Mouse (Mus musculus): Measurements from ENCODE around the gene Tmeff2.
"Not testable (repeated sequence)": the region's sequence is repeated elsewhere in the genome, so short reads cannot be mapped to it uniquely, and the experiment has no call there.

The Tmeff2 gene

DNA sequence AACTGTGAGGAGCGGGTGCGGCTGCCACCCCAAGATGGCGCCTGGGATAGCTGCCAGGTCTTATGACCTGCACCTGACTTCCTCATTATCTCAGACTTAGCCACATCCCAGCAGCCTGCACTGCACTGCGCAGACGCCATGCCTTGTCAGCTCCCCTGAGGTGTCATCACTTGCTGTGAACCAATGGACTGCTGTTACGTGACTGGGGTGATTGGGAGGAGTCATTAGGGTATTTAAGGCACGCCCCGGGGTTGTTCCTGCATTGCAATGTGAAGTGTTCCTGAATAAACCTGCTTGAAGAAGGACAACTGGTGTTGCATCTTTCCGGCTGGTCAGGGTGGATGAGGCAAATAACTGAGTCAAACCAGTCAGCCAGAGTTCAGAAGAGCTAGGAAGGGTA lies at the start of gene Tmeff2:
TSS of gene Tmeff2 (plus strand) at position 262 of the 400 bp plus-strand sequence.
- DNase-seq, result not testable (repeated sequence)

DNA sequence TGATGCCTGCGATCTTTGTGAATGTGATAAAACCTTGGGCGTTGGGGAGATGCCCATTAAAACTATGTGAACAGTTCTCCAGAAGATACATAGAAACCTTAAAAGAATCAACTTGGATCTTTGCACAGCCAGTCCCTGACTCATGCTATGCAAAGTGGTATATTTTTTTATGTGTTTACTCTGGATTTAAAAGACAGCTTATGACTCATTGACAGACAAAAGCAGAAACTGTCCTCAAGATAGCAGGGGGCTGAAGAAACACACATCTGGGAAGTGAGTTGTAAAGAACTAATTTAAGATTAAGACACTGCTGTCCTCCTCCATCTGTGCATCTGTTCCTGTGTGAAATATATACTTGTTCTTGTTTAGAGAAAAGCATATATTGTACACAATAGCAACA lies 38.9 kb upstream of the Tmeff2 start:
- no peak for DNase-seq

DNA sequence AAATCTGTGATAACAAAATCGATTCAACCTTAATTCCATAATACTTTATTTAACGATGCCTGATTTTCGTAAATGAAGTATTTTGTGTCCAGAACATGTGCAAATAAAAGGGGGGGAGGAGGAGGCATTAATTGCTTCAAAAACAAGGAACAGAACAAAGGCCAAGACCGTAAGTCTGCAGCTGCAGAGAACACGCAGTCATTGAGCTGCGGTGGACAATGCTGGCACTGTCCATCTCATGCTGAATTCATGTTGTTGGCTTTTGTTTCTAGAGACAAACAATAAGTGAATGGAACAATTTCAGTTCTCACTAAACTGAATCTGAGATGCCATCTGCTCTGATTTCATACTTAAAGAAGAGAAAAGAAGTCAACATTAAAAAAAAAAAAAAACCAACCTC lies 2.8 kb upstream of the Tmeff2 start:
- DNase-seq, result no peak

DNA sequence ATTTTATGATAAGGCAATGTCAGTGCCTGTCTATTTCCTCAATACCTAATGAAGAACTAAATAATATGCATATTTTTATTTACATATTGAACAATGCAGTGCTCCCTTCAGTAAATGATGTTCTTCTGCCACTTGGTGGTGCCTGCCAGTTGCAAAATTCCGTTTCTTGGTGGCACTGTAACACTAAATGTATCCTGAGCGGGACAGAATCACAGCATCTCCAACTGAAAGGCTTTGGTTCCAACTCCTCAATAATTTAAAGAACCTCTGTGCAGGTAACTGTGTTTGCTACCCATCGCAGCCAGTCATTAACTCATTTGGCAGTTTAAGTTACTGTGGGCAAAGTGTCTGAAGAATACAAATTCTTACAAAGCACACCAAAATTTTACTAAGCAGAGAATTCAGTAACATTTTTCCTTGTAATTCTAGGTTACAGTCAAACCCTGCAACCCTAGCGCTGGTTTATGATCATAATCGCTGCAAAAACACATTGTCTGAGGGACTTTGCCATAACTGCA lies 24.4 kb downstream of the Tmeff2 start:
- no peak for DNase-seq

DNA sequence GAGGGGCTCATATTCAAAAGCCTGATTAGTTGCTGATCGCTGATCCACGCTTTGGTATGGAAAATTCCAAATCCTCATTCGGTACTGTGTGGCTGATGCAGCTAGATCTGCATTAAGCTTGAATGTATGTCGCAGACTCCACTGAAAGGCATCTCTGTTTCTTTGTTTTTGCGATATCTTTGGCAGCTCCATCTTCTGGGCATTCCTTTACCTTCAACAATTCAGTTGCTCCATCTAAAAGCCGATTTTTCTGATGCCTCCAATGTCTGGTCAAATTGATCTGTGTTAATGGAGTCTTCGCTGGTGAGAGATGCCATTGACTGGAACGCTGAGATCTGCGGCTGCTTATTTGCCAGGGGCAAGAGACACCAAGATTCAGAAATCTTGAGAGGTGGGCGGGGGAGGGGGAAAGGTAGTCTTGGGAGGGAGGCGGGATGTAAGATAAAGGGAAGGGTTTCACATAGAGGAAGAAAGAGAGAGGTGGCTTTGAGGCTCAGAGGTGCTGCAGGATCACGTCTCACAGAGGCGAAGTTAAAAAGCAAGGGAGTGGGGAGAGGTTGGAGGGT lies 25.0 kb downstream of the Tmeff2 start:
- DNase-seq, result no peak

DNA sequence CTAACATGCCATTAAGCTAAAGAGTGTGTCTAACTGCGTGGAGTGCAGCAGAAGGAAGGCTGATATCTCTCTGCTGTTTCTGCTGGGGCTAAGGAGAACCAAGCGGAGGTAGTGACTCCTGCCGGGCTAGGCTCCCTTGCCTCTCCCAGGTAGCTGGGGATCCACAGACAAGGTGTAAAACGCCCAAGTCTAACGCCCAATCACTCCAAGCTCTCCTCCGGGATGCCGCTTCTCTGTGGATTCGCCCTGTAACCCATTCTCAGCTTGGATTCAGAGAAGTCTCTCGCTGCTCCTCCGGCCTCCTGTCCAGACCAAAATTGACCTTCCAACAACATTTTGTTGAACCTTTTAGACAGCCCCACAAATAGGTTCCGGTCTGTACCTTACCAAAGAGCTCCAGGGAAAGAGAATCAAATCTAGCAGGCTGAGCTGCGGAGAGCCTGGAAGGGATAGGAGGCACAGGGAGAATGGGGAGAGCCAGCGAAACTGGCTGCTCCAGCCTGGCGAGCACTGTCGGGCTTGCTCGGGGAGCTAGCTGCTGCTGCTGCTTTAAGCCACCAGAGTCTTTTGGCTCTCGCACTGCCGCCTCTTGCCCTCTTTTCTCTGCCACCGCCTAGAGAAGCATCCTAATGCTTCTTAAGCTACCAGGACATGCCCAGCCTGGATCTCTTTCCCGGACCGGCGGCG lies 26.1 kb downstream of the Tmeff2 start:
- DNase-seq, result no peak

DNA sequence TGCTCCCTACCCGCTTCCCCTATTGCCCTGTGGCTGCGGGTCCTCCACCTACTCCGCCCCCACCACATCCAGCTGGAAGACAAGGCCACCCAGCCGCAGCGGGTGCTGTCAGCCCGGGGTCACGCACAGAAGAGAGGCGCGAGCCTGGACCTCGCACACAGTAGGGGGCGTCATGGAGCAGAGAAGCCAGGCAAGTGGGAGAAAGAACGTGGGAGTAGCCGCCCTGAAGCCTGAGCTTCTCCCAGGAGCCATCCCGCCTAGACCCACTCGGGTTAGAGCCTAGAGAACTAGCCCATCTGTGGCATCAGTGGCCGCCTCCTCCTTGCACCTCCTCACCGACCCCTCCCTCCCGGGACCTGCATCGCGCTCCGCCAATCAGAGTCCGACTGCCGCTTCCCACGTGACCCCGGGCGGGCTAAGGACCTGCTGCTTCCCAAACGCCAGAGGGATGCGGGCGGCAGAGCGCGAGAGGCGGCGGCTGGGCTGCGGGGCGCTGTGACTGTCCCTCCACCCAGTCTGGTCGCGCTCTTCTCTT lies 26.7 kb downstream of the Tmeff2 start:
- peak; percentile 50 for DNase-seq

DNA sequence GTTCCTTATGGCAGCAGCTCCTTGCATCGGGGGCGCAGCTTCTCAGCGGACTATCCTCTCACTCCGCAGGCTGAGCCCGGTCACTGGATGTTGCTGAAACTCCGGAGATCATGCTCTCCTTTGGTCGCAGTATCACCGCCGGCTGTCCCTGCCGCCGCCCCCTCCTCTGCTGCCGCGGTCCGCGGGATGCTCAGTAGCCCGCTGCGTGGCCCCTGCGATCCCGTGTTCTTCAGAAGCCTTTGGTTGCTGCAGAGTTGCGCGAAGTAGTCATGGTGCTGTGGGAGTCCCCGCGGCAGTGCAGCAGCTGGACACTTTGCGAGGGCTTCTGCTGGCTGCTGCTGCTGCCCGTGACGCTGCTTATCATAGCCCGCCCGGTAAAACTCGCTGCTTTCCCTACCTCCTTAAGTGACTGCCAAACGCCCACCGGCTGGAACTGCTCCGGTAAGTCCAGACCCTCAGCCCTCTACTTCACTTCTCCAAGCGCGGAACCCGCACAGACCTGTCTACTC lies 27.3 kb downstream of the Tmeff2 start:
- no peak for DNase-seq

DNA sequence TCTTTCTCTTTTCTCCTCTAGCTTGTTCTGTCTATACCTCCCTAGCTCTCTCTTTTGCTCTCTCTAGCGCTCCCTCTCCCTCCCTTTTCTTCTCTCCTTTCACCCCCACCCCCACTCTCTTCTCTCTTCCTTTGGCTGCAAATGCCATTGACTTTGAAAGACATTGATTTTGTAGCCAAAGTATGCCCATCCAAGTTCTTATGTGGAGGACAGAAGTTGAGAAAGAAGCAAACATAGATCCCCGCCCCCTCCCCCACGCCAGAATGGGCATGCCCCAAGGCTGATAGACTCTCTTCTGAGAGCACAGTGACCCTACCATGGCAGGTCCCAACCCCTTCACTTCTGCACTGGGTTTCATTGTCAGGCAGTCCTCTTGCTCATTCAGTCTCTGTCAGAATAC lies 28.3 kb downstream of the Tmeff2 start:
- DNase-seq, result no peak

DNA sequence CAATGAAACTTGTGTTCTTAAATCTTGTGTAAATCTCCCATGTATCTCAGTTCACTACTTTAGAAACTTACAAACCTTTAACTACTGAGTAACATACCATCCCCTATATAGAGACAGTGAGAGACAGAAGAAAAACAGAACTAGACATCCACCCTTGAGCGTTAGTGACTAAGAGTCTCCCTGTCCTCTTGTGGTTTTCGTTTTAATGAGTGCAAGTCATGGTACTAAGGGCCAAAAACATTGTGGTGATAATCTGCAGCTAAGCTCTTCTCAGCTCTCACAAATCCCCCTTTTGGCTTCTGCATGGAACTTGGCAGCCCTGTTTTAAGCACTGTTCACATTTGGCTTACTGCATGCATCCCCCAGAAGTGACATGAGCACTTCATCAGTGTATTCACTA lies 34.6 kb downstream of the Tmeff2 start:
- no peak for DNase-seq

DNA sequence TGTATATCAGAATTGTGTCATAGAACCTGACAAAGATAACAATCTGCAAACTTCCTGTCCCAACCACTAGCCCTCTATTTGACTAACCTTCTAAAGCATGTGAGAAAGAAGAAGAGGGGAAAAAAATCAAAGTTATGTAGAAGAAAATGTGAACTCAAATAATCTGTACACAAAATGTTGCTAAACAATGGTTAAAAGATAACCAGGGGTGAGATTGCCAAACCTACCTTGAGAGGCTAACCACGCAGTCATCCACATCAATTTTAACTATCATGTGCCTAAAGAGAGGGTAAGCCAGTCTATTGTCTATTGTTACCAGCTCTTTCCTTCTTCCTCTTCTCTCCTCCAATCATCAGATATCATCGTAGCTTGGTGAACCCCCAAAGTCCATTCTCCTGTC lies 35.0 kb downstream of the Tmeff2 start:
- DNase-seq, result no peak

DNA sequence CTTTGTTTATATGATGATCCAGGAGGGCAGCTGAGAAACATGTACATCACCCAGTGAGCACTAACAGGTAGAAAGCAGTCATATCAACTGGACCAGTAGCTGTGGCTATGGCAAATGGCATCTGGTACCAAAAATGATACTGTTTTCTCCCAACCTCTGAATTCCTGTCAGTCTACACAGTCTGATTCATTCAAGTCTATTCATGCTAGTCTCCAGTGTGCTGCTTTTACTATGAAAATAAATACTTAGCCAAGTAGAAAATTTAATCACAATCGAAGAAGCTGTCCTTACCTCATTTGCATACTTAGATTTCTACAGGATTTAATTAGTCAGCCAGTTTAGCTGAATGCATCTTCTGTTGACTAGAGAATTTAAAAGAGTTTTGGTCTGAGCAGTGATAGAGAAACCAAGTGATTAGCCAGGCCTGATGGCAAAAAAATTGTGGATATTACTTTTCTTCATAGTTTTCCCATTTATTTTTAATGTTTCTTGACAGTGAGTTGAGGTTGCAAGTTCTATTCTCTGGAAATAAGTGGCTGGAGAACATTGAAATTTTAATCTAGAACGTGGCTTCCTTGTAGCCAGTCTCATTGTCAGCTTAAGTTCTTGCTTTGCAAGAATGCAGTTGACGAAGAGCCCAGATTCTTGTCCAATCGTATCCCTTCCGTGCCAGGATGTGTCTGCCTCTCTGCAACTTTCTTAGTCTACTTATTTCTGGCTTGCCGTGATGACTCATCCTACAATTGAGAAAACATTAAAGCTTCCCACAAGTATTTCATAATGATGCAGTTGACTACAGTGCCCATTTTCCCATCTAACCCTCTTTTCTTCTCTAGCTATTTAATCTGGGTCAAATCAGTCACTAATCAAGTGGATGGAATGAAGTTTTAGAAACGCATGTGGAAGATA lies 39.9 kb downstream of the Tmeff2 start:
- DNase-seq, result no peak

DNA sequence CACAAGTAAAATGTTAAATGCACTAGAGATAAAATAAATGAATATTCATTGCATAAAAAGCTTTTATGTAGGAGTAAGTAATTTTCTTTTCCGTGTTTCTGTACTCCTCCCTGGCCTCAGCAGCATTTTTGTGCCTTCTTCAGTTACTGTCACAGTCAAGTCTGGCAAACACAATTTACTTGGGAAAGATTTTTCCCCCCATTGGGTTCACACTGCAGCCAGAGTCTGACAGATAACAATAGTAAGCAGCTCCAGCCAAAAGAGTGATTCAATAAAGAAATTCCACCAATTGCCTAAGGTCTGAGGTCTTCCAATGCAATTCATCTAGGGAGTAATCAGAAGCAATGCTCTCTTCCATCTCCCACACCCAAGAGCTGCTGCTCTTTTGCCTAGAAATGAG lies 48.1 kb downstream of the Tmeff2 start:
- DNase-seq, result no peak

DNA sequence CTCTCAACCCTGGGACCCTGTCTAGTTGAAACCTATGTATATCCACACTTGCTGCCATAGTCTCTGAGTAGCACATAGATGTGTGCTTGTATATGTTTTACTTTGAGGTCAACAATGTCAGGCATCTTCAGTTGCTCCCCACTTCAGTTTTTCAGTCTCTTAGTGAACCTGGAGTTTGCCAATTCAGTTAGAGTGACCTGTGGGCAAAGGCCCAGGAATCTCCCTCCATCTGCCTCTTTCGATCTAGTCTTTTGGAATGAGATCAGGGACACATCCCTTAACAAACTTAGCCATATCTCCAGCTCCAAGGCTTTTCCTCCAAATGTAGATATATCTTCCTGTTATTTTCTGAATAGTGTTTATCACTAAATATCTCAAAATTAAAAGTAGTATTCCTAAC lies 58.4 kb downstream of the Tmeff2 start:
- DNase-seq, result no peak

DNA sequence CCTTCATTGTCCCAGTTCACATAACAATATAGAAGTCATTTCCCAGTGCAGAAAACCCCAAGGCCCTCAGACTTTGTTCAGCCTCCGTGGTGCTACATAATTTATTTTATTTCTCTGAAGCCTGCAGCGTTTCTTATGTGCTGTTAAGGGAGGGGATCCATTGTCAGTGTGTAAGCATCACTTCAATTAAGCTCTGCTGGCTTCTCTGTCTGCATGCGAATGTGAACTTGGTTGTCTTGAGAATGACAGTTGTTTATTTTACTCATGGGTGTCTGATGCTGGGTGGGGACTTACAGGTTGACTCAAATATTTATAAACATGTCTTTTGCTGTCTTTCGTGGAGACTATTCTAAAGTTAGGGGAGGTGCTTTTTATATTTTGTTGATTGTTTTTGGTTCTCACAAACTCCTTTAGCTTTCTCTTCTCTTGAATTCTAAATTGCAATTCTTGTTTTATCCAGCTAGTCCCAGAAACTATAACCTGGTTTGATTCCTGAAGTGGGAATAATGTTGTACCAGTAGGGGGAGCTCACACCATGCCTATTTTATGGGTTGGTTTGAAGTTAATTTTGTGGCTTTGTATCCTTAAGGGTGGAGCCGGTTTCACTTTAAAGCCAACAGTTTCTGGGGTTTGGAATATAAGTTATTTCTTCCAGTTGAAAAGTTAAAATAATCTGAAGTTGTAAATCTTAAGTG lies 61.7 kb downstream of the Tmeff2 start:
- DNase-seq, result peak; percentile 45

DNA sequence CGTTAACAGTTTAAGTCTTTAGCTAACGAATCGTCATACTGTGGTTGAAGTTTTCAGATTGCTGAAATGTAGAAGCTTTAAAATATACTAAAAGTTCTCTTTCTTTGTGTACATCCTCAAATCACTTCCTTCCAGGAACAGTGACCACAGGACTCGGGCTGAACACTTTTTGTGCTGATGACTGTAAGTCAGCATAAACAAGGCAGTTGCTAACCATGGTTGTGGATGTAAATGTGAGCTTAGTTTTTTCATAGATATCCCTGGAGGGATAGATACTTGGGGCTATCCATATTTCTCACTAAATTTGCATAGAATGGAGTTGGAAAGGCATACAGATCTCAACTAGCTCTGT lies 62.2 kb downstream of the Tmeff2 start:
- no peak for DNase-seq

DNA sequence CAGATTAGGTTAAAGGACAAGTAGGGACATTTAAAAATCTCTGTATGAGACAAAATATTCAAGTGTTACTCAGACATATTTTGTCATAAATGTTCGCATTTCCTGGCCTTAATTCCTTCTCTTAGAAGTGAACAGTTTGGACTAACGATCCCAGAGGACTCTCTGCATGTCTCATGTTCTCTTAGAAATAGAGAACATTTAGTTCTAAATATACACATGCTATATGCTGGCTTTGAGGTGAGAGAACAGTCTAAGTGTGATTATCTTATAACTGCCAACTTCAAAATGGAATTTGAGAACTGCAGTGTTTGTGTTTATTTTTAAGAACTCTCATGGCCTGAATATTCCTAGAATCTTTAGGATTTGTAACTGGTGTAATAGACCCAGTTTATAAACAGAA lies 69.2 kb downstream of the Tmeff2 start:
- DNase-seq, result no peak

DNA sequence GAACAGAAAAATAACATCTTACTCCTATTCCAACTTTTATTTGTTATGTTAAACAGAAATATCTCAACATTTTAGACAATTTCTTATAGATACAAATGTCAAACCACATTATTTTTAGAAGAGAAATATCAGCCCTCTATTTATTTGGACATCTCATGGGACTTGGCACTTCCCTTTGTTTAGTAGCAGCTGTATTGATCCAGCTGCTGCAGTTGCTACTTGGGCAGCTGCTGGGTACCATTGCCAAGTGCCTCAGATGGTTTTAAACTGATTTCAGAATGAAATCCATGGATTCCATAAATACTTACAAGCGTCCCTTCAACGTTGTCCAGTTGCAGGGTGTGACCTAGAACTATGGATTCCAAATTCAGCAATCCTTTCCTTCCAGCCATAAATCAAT lies 70.4 kb downstream of the Tmeff2 start:
- no peak for DNase-seq

DNA sequence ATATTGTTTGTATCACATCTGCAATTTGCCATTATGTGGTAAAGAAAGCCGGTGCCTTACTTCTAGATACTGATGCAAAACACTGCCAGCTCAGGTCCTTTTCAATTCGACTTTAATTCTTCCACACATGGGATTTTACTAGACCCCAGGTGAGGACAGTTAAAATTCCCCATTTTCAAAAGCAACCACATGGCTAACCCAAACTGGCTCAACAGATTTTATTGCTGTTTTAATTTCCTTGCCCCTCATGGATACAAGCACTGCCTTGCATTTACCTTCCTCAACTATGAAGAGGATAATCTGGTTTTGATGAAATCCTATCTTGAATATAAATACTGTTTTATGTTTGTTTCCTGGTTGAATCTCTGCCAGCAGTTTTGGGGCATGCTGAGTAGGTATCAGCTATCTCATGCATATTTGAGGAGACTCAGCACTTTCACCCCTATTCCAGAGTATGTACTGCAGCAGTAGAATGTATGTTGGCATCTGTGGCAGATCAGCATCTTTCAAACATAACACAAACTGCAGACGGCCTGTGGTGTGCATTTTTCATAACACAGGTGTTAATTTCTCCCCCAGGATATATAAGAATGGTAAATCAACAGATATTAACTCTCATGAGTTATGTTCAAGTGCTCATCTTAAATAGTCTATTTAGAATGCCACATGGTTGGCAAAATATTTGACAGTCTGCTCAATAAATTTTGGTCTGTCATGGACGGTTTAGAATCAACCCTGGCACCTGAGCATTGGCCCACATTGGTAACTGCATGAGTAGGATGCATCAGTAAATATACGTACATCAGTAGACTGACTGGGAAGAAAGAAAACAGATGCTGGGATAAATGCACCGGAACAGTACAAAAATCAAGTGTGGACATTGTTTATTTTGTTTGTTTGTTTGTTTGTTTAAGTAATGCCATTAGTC lies 72.3 kb downstream of the Tmeff2 start:
- no peak for DNase-seq

DNA sequence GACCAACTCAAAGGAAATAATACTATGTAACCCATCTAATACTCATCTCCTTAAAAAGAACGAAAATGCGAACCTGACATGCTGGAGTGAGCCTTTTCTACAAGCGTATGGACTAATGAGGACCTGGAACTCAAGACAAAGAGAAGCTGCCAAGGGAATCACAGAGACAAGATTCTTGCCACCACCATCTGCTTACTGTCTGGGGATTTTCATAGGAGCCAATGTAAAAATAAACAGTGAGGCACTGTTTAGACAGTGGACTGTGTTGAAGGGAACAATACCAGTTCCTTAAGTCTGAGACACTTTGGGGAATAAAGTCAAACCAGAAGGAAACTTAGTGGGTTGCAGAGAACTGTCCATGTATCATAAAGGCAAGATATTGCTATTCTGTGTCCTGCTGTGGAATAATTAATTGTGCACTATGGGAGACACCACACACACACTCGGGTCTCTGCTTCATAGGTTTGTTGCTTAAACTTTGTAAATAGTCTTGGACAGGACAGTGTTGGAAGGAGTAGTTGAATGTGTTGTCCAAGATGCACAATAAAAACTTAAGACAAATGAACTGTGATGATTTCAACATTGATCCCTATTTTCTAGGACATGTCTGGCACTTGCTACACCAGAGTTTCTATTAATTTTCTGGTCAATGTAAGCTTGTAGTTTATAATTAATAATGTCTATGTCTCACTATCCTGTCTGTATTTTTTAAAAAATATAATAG lies 79.1 kb downstream of the Tmeff2 start:
- no peak for DNase-seq

DNA sequence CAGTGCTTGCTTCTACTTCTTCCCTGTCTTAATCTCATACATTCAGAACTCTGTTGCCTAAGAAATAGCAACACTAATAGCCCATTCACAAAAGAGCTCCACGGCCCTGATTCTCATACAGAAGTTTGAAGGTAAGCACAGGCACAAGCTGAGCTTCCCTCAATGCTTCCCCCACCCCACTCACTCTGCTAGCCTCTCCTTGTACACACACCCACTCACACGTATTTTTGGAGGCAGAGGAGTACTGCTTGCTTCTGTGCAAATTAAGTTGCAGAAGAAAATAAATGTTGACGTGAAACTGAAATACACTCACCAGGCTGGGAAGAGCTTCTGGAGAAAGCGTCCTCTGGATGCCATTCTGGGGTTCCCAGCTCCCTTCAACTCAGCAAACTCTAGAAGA lies 80.1 kb downstream of the Tmeff2 start:
- DNase-seq, result no peak
